Mouse (Mus musculus) ES-CJ7 (cell line): ENCODE data around the gene Aff3.

Experiments
- DNase-seq: peaks from one replicate; pipeline ENCODE4 v3.0.0; 2011; ENCODE audit warnings: low read depth, low spot score

Aff3 gene

DNA sequence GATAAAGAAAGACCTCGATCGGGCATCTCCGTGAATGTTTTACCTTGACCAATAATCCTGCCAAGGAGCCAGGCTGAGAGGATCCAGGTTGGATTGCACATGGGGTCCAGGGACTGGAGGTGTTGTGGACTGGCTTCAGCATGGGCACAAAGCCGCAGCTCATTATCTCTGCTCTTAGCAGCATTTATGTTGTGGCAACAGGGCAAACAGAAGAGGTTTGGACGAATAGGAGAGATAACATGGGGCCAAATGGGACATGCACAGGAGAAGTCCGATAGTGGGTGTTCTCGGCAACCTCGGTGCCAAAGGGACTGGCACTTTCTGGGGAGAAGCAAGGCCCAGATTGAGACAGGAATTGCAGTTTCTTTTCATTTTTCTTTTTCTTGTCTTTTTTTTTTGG, 342.9 kb downstream of the Aff3 start:
- DNase-seq, result no peak

DNA sequence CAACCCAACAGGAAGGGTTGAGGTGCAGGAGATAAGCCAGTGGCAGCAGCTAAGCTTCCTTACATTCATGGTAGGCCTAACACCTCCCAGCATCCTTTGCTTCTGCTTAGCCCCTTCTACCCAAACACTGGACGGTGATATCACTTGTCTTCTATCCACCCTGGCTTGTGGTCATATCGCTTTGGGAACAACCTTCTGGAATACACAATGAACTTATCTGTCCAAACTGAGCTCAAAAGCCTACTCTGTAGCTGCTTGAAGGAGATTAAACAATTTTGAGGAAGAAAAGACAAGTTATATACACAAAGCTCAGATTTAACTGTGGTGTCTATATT, 343.8 kb downstream of the Aff3 start:
- no peak for DNase-seq

DNA sequence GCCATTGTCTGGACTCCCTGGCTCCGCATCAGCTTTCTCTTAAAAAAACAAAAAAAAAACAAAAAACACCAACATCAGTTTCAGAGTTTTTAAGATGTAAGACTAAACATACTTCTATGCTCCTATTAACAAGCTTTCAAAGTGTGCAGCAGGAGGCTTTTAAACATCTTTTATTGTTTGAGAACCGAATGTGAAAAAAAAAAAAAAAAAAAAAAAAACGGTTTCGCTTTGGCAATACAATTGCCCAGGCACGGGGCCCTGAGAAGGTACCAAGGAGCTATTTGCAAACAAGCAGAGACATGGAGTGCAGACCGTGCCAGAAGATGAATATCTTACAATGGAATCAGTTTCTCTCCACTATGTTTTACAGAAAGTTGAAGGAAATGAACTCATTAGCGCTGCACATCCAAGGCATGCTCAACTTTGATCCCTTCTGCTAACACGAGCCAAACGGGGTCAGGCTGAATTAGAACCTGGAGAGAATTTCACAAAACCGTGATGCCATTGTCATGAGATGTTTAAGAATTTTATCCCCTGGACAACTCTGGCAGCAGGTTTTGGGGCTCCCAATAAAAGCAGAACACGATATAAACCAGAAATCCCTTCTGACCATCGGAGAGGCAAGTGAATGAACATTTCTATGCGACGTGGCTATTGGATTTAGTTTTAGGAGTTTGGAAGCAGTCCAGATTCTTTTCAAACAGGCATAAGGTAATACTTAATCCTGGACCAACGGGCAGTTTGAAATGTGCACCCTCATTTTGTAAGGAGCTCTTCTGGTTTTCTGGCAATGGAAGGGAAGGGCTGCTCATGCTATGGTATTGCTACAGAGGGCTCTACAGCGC, 344.4 kb downstream of the Aff3 start:
- DNase-seq, result no peak

DNA sequence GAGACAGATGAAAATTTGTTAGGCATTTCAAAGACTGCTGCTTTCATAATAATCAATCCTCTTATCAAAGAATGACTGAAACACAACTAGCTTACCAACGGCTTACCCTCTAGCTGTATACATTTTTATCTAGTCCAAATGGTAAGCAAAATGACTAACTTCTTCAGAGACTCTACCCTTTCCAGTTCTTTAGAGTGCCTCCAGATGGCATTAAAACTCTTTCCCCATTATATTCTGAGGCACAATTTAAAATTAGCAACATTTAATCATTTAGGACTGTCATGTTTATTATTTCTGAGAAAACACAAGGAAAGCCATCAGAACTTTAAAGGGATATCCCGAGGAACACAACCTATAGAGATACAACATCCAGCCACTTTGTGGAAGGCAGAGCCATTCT, 346.1 kb downstream of the Aff3 start:
- no peak for DNase-seq

DNA sequence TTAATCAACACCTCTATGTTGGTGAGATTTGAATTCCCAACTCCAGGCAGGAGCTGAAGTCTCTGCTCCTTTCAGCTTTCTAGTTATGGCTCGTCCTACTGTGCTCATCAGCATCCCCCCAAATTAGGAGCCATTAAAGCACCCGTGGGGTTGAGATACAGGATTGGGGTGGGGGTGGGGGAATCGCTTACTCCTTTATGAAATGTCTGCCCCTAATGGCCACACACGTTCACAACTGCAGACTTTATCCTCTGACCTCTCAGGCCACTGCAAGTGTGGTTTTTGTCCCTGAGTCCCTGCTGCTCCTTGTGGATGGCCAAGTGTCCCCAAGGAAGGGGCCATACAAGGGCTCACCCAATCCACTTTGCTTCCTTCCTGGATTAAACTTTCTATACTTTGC, 348.8 kb downstream of the Aff3 start:
- DNase-seq, result no peak

DNA sequence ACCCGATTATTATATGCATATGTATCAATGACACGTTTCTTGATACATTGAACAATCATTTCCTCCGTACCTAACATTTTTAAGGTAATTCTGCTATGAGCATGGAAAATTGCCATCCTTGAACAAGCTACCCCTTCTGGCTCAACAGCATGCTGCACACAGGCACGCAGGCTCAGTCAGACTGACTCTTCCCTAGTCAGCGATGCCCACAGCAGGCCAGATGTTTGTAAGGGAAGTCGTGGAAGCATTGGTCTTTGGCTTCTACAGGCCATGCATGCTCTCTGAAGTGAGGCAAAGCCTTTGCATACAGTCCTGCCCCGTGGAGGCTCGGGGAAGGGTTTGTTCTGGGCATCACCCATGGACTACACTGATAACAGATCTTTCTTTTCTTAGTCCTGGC, 354.3 kb downstream of the Aff3 start:
- no peak for DNase-seq

DNA sequence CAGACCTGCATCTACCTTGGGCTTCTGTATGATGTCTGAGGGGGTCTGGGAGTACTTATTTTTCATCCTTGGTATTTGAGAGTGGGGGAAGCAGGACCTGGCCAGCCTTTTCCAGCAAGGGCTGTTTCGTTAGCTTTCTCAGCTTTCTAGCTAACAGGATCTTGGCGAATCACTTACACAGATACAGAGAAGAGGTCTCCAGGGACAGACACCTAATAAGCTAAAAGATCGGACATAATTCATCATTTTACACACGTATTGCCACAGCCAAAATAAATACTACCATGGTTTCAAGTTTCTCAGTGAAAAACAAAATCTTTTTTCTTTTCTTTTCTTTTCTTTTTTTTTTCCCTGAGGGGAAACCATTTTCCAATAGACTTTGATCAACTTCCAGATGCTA, 354.7 kb downstream of the Aff3 start:
- no peak for DNase-seq

DNA sequence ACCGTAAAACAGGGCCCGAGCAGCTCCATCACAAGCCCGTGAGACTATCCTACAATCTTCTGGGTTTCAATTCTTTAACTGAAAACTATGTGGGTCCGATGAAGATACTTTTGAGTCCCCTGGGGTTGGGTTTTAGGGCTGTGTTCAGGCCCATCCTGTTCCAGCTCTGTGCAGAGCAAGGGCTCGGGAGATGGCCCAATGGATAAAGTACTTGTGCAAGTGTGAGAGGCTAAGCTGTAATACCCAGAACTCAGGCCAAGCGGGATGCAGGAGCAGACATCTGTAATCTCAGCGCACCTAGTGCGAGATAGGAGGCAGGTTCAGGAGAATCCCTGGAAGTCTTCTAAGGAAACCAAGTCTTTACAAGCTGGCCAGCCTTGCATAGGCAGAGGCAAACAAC, 355.4 kb downstream of the Aff3 start:
- DNase-seq, result no peak

DNA sequence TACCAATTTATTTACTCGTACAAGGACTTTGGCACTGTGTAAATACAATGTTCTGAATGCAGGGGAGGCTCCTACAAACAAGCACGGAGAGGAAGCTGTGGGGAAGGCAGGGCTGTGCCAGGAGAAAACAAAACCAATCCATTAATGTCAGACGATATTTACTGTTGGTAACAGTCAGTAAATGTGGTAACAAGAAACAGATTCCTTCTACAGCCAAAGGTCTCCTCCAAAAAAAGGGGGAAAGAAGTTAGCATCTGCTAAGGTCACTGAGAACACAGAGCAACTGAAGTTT, 356.1 kb downstream of the Aff3 start:
- no peak for DNase-seq

DNA sequence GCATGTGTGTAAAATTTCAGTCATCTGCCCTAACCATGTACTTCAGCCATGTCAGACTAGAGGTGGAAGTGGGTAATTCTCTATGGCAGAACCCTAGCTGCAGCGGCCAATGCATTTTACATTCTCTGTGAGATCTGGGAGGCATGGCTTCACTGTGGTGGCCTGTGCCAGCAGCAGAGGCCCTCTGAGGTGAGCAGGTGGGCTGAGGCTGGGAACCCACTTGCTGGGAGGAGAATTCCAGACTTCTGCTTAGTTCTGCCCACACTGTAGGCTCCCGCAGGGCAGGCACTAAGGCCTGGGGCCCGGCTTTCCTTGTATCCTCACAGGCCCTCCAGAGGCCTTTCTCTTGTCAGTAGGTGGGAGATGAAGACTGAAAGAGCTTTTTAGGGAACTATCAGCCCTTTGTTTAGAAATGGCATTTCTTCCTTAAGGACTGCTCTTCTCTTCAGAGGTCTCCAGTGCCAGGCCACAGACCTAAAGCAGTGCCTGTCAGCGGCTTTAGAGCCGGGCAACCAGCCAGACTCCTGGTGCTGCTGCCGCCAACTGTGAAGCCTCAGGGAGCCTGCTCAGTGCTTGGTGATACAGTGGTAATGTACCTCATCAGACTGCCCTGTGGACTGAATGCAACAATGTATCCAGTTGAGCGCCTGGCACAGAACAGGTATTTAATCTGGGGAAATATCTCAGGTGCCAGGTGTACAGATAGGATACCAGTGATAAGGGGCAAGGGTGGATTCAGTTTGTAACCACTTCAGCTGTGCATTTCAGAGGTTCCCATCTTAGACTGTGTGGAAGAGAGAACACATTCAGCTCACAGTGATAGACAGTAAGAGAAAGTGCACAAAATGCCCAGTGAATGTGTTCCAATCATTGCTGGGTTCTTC, 356.7 kb downstream of the Aff3 start:
- DNase-seq, result no peak

DNA sequence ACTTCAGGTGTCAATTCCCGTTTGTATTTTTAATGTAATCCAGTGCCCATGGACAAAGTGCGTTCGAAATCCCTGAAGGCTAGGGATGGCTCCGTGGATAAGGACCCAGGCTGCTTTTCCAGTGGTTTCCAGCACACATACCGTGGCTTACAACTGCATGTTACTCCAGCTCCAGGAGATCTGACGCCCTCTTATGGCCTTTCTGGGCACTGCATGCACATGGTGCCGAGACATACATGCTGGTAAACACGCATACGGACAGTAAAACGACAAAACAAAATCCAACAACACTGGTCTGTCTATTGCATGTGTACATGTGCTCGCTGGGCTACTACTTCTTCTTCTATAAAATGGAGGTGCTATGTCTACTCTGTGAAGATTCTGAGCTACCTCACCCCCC, 357.5 kb downstream of the Aff3 start:
- peak; percentile 34 for DNase-seq

DNA sequence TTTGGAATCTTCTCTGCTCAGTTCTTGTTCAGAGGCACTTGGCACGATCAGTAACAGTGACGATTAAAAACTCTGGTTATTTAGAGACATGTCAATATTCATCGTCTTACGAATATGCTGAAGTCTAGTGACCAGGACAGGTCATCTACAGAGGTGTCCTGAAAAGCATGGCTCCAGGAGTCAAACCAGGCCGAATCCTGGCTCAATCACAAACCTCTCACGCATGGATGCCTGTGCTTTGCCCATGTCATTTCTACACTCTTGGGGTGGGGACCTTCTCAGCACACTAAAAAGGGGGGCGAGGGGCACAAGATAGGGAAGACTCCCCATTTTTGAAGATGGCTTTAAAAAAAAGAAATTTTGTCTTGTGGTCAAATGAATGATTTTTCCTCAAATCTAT, 358.6 kb downstream of the Aff3 start:
- no peak for DNase-seq

DNA sequence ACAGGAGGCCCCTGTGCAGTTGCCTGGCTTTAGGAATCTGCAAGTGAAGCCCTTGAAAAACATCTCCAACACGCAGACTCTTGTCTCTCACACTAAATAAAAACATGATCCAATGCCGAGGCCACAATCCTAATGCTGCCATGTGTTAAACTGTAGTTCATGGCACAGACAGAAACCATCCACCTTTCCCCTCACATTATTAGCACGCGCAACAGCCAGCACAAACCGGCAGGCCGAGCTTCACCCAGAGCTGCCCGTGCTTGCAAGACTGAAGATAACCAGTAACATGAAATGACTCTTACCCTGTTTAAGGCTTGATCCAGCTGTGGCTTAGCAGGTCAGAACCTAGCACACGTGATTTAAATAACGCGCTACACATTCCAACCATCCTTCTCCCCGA, 360.4 kb downstream of the Aff3 start:
- DNase-seq, result no peak

DNA sequence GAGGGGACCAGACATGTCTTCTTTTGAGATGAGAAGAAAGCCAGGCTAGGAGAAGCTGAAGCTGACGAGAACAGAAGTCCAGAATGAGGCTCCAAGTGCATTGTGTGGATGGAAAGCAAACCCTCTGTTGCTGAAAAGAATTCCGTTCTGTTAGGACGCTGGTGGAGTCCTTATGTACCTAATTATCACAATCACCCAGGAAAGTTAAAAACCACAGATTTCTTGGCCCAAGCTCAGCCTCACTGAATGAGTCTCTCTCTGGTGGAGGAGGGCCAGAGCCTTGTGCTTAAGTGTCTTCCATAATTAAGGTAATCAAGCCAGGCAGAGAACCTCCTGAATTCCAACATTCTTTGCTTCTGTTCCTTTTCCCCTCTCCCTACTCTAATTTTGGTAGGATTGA, 366.5 kb downstream of the Aff3 start:
- DNase-seq, result no peak

DNA sequence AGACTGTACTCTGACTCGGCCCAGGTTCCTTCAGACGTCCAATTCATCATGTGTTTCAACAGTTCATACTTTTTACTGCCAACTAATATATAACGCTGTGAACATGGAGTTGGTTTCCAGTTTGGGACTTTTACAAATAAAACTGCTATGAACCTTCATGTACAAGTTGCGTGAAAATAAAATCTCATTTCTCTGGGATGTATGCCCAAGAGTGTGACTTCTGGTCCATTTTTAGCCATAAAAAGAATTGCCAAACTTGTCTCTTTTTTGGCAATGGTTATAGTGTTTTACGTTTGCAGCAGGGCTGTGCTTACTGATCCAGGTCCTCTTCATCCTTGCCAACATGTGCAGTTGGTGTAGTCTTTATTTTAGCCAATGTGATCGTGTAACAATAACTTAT, 369.8 kb downstream of the Aff3 start:
- no peak for DNase-seq

DNA sequence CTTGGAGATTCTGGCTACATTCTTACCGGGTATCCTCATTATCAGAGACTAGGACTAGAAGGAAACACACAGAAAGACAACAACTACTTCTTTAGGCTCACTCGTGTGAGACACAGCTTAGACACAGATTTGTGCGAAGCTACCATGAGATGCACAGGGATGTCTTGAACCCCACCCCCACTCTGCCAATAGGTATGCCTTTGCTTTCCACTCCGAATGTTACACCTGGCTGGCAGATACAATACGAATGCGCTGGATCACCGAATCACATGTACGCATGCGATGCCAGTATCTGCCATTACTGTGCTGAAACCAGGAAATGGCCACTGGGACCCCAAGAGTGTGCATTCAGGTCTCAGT, 370.4 kb downstream of the Aff3 start:
- DNase-seq, result no peak

DNA sequence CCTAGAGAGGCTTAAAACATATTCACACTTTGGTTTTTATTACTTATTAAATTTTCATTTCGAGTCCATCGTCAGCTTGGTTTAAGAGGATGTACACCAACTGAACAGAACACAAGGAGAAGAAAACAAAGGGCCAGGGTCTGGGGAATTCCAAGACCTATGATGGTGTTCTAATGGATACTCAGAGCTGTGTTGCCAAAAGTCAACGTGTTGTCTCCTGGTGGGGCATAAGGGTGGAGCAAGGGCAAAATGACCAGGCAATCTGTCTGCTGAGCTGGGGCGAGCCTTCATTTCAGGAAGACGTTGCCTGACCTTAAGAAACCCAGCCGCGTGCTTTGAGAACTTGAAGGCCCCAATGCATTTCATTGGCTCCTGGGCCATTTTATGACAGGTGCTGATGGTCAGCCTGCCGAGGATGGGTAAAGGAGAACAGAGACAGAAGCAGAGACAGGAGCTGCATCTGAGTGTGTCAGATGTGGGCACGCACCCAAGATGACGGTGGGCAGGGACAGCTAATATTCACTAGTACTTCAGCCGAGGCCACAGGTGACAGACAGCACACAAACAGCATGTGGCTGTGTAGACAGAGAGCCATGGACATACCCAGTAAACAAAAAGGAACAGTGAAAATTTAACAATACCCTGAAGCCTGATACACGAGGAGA, 371.0 kb downstream of the Aff3 start:
- DNase-seq, result no peak

DNA sequence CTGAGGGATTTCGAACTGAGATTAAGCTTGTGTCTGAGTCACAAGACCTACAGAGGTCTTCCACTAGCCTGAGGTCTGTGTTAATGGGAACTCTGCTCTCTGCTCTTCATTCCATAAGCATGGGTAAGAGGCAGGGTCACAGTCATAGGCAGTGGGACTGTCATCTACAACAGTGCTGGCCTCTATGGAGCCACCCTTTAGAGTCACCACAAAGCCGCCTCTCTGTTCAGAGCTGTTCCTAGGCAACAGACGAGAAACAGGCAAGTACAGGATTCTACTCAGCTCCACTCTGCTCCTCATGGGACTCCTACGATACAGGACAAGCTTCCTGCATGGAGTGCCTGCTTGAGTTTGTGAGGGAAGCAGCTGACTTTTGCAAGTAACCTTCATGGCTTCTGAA, 371.9 kb downstream of the Aff3 start:
- no peak for DNase-seq

DNA sequence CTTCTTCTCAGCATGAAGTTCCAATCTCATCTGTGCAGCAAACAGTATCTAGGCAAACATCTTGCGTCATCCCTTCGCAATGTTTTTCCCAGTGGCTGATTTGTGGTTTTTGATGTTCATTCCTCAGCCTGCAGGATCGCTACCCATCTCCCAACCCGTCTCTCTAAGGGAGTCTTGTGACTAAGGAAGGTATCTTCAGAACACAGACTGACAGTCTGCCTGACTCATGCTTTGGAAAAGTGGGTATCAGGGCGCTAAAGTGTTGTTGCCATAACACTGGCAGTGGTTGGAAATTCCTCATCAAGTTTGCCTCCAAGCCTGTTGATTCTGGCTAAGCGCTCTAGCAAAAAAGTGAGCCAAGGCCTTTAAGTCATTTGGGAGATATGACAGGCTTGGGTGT, 372.8 kb downstream of the Aff3 start:
- DNase-seq, result no peak

DNA sequence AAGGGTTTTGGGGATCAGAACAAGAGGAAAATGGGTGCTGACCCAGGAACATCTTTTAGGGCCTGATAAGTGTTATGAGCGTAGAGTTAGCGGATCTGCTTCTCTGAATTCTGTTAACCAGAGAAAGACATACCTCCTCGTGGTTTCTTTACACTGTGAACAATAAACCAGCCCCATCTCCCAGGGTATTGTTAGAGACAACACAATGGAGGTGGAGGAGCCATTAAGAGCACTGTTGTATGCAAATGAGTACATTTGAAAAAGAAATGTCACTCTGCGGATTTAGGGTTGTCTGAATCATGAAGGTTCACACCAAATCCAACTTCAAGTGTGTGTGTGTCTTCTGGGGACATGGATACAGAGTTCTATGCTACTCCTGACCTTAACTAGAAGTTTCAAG, 373.3 kb downstream of the Aff3 start:
- peak; percentile 36 for DNase-seq

DNA sequence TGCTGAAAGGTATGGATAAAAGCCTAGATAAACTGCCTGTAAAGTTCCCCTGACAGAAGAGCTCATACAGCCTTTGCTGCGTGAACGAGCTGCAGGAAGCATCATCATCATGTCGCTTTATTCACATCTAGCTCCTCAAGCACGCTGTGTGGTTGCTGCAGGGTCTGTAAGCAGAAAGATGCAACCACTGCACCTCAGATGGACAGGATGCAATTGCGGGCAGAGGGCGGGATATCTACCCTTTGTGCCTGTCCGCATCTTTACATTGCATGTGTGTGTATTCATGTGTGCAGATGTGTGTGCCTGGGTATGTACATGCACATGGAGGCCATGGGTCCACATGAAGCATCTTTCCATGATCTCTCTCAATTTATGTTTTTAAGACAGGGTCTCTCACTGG, 373.9 kb downstream of the Aff3 start:
- no peak for DNase-seq

DNA sequence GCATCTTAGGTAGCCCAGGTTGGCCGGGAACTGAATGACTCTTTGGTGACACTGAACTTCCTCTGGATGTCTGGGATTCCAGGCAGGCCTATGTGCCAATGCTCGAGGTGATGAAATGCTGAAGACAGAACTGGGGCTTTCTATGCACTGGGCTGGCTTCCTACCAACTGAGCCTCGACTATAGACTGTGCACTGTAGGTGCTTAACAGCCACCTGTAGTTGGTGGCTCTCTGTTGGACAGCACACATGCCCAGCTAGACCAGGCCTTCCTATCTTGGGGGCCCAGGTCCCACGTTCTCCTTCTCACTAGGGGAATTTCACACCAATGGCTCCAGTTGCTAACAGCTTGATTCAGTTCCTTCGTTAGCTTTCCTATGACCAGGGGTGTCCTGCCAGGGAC, 374.9 kb downstream of the Aff3 start:
- no peak for DNase-seq

DNA sequence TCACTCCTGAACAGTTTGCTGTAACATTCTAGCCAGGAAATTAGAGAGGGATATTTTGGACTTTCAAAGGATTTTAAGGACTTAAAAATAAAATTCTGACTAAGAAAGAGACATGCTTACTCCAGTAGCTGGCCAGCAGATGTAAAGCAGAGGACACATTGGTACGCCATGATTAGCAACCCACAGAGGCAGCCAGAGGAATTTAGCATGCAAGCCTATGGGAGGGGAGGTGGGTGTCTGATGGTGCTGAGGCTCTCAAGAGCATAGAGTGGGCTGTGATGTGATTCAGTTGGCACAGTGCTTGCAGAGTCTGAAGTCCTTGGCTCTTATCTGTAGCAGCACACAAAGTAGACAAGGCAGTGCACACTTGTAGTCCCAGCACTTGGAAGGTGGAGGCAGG, 376.0 kb downstream of the Aff3 start:
- no peak for DNase-seq
